Mouse (Mus musculus): ENCODE data around the gene Cldn2.

DNA sequence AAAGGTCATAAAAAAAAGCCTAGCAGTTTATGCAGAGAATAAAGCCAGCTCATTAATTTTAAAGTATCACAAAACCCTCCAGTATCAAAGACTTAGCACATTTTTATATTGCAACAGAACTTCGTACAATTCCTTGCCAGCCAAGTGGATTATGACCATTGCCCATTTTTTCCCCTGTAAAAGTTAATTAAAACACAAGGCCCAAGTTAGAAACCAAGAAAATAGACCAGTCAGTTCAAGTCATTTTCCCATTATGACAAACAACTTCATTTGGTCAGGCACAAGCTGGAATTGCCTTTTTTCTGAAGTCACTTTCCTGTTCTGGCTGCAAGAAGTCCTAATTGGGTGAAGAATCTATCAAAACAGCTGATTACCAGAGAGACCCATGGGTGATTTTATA lies 24.8 kb downstream of the Cldn2 start:
- TF ChIP-seq CTCF (IDR thresholded peaks at IDR 0.05; ENCODE audit: borderline replicate concordance, insufficient read depth, low read depth, low read length) (no peak), POLR2A (IDR thresholded peaks at IDR 0.05; ENCODE audit: borderline replicate concordance, insufficient read depth, low read length) (no peak)
